Mouse (Mus musculus): Measurements from ENCODE around the gene Akr1b8. TPM values are rescaled to one million over a fixed set of nuclear protein-coding genes. Genes with fewer than 3 reads are reported as not detected.
"Not testable (repeated sequence)": the region's sequence is repeated elsewhere in the genome, so short reads cannot be mapped to it uniquely, and the experiment has no call there.

Gene Akr1b8
- polyA plus RNA-seq, 1 experiment from 2014 or later = 1.6 TPM

GRCm38 (mm10) chr6:34346096-34346898 is 7.6 kb upstream of the Akr1b8 start:
- peak; percentile 84 for DNase-seq (ENCODE audit: low spot score)

GRCm38 (mm10) chr6:34350037-34350699 is 3.8 kb upstream of the Akr1b8 start:
- no peak for DNase-seq (ENCODE audit: low spot score)

GRCm38 (mm10) chr6:34351481-34351880 is 2.4 kb upstream of the Akr1b8 start:
- not testable (repeated sequence) for DNase-seq (ENCODE audit: low spot score)

GRCm38 (mm10) chr6:34352401-34352800 is 1.5 kb upstream of the Akr1b8 start:
- DNase-seq (ENCODE audit: low spot score) = no peak

GRCm38 (mm10) chr6:34354354-34355348 is 732 bp downstream of the Akr1b8 start:
- DNase-seq (ENCODE audit: low spot score) = no peak

GRCm38 (mm10) chr6:34355349-34355747 is 1.4 kb downstream of the Akr1b8 start:
- DNase-seq (ENCODE audit: low spot score) = no peak

GRCm38 (mm10) chr6:34355841-34356240 is 1.9 kb downstream of the Akr1b8 start:
- DNase-seq (ENCODE audit: low spot score) = no peak

GRCm38 (mm10) chr6:34364217-34365136 is 10.6 kb downstream of the Akr1b8 start:
- peak; percentile 70 for DNase-seq (ENCODE audit: low spot score)

- no peak for DNase-seq (ENCODE audit: low spot score)
These were observed 14.1 kb downstream of the Akr1b8 start for GRCm38 (mm10) chr6:34367998-34368397.

- no peak for DNase-seq (ENCODE audit: low spot score)
These were observed 16.2 kb downstream of the Akr1b8 start for GRCm38 (mm10) chr6:34370081-34370480.

- DNase-seq (ENCODE audit: low spot score) = peak; percentile 88
These were observed 17.9 kb downstream of the Akr1b8 start for GRCm38 (mm10) chr6:34371700-34372351.

GRCm38 (mm10) chr6:34373841-34374240 is 19.9 kb downstream of the Akr1b8 start:
- no peak for DNase-seq (ENCODE audit: low spot score)

- not testable (repeated sequence) for DNase-seq (ENCODE audit: low spot score)
These were observed 22.0 kb downstream of the Akr1b8 start for GRCm38 (mm10) chr6:34375888-34376287.

GRCm38 (mm10) chr6:34383401-34383800 is 29.5 kb downstream of the Akr1b8 start:
- DNase-seq (ENCODE audit: low spot score) = no peak

GRCm38 (mm10) chr6:34384110-34384661 is 30.3 kb downstream of the Akr1b8 start, which contains the start of gene Akr1b10:
TSS of gene Akr1b10 (plus strand) at chr6:34384218.
- DNase-seq (ENCODE audit: low spot score) = peak; percentile 68

GRCm38 (mm10) chr6:34384701-34385370 is 30.9 kb downstream of the Akr1b8 start:
- peak; percentile 17 for DNase-seq (ENCODE audit: low spot score)

GRCm38 (mm10) chr6:34388420-34389156 is 34.7 kb downstream of the Akr1b8 start:
- DNase-seq (ENCODE audit: low spot score) = no peak

GRCm38 (mm10) chr6:34395897-34396296 is 42.0 kb downstream of the Akr1b8 start:
- no peak for DNase-seq (ENCODE audit: low spot score)
